Mouse (Mus musculus) forelimb bud, embryonic 11.5 days (tissue): Measurements from ENCODE around the gene Mxd4.
A peak's percentile ranks its signal among the peaks of the same experiment; 100 is the strongest.

Experiments used
- DNase-seq: peaks from one replicate; pipeline ENCODE4 v3.0.0-alpha.2; 2012; ENCODE audit warnings: low read depth, low spot score

The Mxd4 gene

DNA sequence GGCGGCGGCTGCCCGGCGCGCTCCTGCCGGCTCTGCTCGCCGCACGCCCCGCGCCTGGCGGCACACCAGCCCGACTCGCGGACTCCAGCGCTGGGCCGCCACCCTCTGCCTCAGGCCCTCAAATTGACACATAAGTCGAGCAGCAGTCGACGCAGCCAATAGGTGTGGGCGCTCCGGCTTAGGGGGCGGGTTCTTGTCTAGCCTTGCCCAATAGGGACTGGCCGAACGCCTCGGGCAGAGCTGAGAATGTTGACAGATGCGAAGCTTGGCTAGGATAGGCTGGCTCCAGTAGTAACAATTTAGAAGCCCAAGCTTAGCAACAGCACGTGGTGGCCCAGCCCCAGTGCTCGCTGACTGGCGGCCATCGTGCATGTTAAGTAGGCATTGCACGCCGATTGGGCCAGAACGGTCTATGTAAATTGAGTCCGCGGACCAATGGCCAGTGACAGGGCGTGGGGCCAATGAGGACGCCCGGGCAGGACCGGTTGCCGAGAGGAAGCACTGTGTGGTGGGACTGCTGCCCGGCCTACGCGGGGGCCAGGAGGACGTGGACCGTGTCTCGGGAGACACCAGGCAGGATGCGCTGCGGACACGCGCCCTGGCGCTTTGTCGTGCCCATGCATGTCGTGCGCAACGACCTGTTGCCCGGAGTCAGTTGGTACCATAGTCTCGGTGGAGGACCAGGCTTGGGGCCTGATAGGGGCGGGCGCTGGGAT, at the start of gene Mxd4:
Gene Mxd4, minus strand, starts transcription at position 120 of the 716 bp plus-strand sequence.
- DNase-seq, result peak; percentile 99

DNA sequence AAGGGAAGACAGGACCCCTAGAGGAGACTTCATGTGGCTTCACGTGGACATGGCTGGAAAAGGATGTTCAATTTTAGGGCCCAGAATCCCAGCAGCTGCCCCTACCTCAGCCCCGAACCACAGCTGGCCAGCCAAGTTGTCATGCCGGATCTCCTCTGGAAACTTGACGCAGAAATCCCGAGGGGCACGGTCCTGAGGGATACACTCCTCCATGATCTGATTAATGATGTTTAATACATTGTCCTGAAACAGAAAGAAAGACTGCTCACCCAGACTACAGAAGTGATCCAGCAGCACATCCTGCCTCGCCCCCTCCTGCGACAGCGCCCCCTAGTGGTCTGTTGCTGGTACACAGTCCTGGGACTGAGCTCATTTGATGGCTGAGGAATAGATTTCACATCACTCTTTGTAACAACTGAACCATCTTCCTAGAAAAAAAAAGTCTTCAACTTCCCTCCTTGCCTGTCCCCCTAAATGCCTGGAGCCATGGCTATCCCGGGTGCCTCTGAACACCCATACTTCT, 48.4 kb upstream of the Mxd4 start:
- peak; percentile 12 for DNase-seq

DNA sequence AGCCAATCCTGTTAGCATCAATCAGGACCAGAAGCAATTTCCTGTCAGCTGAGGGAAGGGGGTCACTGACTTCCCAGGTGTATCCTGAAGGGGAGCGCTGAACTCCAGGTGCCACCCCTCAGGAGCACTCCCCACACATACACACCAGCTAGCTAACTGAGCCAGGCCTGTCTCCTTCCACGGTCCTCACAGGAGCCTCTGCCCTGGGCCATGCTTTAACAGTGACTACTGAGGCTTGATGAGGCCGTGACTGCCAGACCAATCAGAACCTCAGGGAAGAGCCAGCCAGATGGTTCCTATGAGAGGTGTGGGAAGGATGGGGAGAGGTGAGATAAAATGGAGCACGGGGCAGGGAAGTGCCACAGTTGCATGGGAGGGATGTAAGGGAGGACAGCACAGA, 47.5 kb upstream of the Mxd4 start:
- no peak for DNase-seq

DNA sequence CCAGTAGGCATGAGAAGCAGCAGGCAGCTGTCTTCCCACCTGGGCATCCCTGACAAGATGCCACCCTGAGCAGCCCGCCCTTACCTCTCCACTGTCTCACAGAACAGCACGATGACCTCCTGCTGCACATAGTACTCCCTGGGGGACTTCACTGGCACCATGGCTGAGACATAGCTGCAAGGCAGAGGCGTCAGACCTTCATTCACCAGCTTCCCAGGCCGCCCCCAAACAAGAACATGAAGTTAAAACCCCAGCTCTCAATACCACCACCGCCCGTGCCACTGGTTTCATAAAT, 45.6 kb upstream of the Mxd4 start:
- DNase-seq, result no peak

DNA sequence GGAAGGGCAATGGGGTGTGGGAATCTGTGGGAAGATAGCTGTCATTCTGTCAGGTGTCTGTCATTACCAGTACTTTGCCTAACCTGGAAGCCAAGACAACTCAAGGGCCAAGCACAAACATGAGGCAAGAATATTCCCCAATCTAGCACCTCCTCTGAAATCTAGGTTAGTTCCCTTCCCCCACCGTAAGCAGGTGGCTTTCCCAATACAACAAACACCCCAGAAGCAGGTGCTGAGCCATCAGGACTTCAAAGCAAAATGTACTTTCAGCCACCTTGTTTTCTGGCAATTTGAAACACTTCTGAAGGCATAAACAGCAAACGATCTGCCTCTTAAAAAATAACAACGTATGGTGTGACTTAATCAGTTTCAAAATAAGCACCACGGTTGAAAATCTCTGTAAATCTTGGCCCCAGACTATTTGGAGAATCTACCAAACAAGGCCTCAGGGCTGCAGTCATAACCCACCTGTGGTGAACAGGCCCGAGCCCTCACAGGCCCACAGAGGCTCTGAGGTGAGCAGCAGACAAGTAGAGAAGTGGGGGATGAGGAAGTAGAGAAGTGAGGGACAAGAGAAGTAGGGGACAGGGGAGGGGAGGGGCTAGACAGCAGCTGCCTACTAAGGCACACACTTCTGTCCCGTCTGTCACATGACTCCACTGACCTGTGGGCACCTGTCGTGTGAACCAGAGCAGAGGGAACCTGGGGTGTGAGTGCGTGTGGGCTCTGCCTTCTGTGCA, 45.1 kb upstream of the Mxd4 start:
- no peak for DNase-seq

DNA sequence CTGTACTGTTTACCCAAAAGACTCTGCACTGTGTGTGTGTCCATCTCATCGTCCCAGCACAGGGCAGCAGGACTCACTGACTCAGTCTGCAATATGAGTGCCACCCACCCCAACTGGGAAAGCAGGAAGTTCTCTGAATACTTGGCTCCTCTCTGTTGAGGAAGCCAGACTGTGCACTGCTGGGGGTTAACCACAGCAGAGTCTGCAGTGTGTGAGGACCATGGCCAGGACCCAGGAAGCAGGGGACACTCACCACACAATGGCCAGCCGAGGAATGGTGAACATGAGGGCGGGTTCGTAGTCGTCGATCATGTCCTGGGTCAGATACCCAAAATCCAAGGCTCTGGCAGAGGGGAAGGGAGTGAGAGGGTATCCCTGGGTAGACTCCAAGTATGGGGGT, 44.4 kb upstream of the Mxd4 start:
- no peak for DNase-seq

DNA sequence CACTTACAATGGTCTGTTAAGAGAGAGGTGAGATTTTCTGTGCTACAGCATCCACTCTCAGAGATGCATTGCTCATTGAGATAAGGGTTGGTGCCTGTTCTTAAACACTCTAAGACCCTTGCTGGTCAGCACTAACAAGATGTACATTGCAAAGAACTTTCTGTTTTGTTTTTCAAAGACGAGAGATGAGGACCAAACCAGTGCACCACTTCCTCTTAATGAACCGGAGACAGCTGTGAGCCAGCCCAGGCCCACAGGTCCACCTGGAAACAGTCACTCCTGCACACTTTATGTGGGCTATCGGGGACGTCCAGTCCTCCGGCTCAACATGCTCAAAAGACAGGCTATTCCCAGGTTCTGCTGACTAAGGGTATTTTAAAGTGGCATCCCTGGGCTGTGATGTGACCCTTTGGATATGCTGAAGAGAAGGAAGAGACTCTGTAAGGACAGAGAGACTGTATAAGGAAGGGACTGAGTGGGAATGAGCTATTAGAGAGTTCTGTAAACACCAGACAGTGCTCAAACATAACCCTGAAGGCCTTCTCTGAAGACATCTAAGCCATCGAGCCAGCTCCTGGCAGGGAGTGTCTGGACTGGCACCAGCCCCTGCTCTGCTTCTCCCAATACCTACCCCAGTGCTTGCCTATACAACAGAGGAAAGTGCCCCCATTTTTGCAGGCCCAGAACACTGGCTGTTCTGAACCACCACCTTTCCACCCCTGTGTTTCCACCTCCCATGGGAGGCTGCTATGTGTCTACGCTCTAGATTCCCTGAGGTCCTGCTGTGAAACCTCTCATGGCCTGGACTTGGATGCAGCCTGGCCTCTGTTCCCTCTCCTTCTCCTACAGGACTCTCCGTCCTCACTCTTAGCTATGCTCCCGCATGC, 43.3 kb upstream of the Mxd4 start:
- no peak for DNase-seq

DNA sequence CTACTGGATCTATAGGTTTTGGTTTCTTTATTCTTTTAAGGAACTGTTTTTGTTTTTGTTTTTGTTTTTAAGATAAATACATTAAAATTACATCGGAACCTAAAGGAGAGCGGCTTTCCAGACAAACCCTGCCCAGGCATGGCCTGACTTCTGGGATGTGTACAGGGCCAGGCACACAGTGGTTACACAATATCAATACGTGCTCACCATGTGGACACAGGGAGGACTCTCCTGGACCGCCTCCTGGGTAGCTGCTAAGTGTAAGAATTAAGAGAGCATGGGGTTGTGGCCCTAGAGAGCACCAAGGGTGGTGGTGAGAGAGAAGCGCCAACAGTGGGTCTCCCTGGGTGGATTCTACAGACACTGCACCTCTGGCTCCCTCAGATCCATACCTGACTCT, 42.0 kb upstream of the Mxd4 start:
- DNase-seq, result no peak

DNA sequence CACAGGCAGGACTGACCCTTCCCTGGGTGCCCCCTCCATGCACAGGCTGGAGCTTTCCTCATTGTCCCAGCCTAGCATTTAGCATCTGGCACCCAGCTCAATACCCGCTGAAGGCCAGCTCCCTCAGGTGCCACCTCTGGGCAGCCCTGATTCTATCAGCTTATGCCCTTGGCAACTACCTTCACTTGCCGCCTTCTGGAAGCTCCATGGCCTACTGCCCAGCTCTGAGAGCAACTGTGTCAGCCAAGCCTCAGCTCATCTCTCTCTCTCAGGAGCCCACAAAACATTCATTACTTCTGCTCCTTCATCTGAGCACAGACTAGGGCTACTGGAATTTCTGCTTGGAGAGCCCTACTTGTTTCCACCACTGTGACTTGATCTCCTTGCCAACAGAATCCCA, 38.0 kb upstream of the Mxd4 start:
- DNase-seq, result no peak

DNA sequence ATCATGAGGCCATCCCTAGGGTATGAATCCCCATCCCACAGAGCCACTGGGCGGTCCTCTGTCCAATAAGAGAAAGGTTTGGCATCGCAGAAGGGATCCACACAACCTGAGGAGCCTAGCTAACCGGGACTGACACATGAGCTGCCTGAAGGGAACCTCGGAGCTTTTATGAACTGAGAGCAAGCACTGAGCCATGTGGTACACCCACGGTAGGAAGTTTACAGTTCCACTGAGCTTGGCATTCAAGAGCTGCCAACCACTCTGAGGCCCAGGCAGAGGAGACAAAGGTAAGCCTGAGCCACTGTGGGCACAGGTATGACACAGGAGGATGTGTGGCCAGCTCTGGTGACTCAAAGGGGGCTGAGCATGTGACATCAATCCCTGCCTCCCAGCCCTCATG, 37.0 kb upstream of the Mxd4 start:
- DNase-seq, result no peak

DNA sequence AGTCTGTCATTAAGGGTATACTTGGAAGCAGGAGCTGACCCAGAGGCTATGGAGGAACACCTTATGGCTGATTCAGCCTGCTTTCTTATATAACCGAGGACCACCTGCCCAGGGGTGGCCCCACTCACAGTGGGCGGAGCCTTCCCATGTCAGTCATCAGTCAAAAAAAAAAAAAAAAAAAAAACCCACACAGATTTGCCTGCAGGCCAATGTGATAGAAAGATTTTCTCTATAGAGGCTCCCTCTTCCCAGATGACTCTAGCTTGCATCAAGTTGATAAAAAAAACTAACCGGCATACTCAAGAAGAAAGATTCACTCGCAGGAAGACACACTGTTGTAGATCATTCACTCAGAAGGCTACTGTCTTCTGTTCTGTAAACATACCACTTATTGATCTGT, 32.5 kb upstream of the Mxd4 start:
- no peak for DNase-seq

DNA sequence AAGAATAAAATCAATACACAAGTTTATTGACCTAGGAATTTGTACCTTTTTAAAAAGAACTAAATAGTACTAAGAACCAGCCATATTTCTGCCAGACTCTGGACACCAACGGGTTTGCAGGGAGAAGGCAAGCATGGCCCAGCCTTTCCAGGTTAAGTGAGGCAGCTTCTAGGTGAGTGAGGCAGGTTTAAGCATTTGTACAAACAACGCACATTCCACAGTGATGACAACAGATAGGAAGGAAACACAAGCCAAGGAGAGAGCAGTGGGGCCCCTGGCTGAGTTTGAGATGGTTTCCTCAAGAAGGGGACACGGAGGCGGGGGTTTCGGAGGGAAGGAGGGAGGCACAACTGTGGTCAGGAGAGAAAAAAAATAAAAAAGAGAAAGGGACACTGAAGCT, 31.2 kb upstream of the Mxd4 start:
- no peak for DNase-seq

DNA sequence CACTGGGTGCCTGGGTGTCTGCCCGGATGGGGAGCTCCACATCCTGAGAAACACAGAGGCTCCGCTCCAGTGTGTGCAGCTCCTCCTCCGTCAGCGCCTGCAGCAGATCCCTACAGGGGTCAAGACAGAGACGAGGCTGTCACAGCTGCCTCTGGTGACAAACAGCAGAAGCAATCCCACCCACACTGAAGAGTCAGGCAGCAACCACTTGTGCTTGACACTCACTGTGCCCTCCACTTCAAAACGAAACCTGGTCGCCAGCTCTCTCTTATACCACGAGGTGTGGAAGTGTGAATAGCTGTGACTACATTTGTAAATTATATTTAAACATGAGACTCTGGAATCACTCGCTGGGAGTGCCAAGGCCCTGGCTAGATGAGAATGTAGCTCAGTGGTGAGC, 30.2 kb upstream of the Mxd4 start:
- DNase-seq, result no peak

DNA sequence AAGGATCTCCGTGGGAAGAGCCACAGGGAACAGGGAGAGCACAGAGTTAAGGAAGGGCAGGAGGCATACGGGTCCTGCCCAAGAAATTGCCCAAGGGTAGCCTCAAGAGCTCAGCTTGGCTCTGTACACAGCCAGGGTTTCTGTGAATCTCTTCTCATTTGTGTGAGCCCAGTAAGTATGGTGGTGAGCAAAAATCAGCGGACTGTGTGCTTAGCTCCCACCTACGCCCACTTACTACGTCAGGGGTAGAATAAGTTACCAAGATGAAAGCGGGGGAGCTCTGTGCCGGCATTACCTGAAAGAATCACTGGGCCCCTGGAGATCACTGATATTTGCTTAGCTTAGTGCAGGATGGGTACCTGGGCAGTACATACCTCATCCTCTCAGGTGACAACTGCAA, 28.5 kb upstream of the Mxd4 start:
- no peak for DNase-seq

DNA sequence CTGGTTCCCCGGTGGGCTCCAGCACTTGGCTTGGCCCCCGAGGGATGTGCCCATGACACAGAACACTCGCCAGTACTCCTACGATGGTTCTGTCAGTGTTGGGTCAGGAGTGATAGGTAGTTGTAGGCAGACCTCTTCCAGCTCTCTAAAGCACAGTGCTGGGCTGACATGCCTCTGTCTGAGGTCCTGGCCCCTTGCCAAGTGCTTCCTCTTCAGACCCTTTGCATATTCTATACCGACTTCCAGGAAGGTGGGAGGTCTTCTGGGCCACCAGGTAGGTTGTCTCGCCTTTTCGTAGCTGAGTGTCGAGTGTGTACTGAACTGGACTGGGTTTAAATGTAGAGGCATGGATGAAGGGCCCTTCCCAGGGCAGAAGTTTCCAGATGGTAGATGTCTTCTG, 26.1 kb upstream of the Mxd4 start:
- no peak for DNase-seq

DNA sequence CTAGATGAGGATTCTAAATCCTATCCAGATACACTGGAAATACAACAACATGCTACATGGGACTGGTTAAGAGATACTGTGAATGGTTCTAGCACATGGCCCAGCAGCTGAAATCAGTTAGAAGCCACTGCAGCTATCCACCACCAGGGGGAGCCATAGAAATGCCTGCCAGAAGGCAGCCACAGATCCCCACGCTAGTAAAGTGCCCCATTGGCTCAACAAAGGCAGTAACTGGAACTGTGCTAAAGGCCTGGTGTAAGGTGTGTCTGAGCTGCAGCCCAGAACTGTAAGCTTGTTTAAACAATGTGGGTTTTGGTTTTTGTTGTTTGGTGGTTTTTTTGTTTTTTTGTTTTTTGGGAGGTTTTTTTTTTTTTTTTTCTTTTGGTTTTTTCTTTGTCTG, 22.8 kb upstream of the Mxd4 start:
- DNase-seq, result peak; percentile 84

DNA sequence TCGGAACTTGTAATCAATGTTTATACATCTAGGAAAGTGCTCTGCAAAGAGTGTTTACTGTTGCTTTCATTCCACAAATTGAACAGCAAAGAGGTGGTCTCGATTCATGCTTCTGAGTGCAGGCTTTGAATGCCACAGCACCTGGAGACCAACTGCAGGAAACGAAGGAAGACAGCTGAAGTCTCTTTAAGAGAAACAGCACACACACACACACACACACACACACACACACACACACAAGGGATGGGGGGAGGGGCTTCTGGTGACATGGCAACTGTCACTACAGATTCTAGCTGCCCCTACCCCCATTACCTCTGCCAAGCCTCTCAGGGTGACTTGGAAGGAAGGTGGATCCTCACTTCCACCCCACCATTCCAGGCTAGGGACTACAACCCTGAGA, 20.0 kb upstream of the Mxd4 start:
- no peak for DNase-seq

DNA sequence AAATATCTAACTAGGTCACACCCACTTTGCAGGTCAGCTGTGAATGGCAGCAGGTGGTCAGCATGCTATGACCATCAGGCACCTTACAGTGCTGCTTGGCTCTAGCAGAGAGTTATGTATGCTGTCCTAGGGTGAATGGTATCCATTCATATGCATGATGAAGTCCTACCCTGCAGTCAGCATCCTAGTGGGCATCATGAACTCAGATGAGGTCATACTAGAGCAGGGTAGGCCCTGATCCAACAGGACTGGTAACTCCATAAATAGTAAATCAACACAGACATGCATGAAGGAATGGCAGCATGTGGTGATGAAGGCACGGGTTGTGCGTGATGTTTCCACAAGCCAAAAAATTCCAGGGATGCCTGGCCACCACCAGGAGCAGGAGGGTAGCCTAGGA, 18.3 kb upstream of the Mxd4 start:
- DNase-seq, result no peak

DNA sequence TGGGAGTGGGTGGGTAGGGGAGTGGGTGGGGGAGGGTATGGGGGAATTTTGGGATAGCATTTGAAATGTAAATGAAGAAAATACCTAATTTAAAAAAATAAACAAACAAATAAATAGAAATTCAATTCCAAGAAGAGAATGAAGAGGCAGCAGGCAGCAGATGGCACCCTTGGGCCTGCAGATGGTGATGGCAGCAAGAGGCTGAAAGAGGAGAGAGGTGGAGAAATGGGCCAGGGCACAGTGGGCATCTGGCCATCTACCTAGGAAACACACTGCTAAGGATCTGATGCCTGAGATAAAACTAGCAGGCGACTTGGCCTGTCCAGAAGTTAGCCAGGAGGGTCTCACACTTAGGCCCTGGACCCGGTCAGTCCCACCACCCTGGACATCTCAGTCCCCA, 17.4 kb upstream of the Mxd4 start:
- DNase-seq, result no peak

DNA sequence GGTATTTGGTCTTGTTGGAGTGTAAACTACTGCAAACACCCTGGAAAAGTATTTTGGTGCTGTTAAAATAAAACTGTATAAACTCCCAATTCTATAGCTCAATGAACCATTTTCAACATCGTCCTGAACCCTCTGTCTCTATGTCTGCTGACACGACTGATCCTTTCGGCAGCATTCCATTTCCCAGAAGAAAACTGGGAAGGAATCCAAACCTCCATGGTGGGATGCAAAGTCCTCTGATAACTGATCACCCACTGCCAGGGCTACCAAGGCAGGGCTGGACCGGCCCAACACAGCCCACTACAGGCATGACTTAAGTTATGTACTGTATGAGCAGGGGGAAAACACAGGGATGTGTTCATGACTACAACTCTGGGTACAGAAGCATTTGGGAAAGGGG, 14.5 kb upstream of the Mxd4 start:
- DNase-seq, result no peak

DNA sequence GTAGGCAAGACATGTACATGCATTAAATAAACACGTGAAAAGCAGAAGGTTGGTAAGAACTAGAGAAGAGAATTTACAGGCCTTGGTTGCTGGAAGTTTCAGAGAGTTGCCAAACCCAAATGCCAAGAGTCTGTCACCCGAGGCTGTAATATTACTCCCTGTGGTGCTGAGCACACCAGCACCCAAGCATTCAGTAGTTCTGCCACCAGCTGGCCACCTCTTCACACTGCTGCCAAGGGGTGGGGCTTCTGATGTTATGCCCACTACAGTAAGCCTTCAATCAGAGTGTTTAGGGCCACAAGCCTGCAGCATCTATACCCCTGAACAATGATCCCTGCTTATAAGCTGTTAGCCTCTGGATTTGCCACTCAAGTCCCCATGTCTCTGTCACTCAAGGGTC, 13.9 kb upstream of the Mxd4 start:
- no peak for DNase-seq

DNA sequence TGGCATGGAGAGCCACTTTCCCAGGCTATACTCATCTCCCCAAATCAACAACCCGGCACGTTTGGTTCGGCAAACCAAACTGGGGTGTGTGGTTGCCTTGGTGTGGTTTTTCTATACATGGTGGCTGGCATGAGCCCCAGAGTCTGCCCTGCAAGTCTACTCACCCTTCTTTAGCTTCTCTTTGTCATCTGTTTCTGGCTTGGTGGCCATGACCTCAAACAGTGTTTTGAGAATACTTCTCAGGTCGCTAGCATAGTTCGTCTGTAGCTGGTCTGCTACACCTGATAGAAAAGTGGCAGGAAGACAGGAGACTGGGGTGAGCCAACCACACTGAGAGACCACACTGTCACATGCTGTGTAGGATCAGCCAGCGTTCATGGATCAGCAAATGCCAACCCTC, 11.1 kb upstream of the Mxd4 start:
- no peak for DNase-seq

DNA sequence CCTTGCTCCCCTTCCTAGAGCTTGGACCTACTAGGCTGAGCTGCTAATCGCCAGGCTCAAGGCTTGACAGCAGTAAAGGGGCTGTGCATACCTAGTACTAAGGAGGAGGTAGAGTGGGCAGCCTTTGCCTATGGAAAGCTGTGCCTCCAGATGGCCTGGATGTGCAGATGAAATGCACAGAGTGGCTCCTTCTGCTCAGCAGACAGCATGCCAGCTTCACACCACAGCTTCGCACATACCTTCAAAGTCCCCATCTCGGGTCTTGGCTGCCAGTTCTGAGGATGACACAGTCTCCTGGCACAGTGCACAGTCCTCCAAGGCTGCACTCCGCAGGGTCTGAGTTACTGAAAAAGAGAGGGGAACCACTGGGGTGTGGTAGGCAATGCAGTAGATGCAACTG, 9.7 kb upstream of the Mxd4 start:
- DNase-seq, result no peak
